Mouse (Mus musculus): ENCODE results near the gene Sh3gl2.

The Sh3gl2 gene

DNA sequence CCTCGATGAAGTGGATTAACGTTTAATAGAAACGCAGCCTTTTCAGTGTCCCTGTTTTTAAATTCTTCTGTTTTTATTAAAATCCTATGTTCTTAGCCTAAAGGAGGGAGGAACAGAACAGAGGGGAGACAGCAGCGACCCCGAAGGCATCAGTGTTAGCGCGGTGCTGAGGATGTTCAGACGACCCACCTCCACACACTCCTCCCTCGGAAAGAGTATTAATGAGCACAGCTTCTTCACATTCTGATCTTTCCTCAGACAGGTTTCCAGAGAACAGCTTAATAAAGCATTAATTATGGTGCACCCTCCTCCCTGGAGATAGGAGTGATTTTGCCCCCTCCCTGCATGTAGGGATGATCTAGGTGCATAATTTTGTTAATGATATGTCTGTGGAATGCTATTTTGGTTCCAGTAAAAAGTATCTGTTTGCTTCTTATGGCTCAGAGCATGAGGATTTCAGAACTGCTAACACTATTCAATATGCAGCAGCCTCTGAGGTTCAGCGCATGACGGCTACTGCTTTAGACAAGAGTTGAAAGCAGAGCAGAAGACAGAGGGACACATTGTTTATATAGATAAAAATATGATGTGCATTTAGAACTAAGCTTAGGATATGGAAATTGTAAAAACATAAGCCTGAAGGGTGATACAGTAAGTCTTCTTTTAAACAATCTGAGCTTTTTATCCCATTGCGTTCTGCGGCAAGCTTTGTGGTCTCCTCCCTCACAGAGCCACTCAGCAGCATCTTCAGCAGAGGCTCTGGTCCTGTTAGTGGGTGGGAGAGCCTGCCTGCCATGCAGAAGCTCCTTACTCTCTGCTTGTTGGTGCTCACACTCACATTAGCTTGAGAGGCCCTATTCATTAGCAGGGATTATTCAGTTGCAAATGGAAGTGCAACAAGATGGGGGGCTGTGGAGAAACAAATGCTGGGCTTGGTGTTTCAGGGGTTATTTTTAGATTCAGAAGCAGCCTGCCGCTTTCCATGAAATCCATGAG lies 27.8 kb downstream of the Sh3gl2 start:
- no peak for DNase-seq

DNA sequence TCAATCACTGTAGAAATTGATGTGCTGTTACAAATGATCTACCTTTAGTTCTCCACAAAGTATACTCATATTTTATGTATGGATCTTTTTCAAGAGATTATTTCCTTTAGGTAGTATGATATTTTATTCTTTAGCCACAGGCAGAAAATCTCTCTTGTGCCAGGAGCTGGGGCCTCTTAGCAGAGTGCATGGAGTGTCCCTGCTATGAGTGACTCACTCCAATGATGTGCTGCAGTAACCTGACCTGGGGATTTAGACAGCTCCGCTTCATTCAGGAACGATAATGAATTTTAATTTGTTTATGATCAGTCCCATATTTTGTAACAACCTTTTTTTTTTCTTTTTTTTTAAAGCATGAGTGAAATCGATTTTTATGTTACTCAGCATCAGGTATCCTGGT lies 36.7 kb downstream of the Sh3gl2 start:
- no peak for DNase-seq

DNA sequence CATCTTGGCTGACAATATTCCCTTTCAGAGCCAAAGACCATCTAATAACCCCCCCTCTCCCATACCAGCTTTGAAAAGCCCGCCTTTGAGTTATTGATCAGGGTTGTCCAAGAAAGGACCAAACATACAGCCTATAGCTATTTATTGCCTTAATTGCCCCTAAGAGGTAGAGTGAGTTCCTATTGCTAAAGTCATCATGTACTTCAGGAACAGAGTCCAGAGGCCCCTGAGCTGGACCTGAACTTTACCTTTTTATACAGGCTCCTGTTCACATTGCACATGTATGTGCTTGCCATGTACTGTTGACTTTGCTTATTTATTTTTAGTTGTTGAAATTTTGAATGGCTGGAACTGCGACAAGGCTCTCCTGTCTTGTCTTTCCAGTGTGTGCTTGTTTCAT lies 37.6 kb downstream of the Sh3gl2 start:
- no peak for DNase-seq

DNA sequence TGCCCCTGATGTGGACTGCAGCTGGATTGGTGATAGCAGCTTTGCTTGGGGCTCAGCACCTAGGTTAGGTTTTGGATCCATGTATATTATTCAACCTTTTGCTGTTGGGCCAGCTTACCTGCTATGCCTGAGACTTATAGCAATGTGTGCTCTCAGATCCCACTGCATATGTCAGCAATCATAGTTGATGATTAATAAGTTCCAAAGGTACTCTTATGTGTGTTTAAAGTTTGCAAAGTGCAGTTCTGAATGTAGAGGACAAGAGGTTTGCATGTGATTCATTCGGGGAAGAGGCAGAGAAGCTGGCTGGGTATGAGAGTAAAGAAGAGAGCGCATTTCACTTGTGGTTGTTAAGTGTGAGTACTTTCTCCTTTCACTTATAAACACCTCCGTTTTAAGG lies 43.7 kb downstream of the Sh3gl2 start:
- no peak for DNase-seq

DNA sequence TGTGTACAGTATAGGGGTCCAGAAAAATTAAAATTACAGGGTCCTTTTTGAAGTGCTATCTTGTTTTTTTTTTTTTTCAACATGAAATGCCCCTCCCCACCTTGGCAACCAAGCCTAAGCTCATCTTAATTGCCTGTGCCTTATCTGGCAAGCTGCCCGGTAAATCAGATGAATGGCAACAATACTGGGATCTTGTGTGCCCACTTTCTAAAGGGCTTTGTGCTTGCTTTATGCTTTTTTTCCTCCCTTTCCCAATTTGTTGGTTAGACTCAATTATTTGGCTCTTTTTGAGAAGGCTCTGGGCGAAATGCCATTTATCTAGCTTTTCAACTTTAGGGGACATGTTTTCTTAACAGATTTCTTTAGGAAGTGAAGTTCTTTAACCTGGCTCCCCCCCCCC lies 45.3 kb downstream of the Sh3gl2 start:
- DNase-seq = no peak

DNA sequence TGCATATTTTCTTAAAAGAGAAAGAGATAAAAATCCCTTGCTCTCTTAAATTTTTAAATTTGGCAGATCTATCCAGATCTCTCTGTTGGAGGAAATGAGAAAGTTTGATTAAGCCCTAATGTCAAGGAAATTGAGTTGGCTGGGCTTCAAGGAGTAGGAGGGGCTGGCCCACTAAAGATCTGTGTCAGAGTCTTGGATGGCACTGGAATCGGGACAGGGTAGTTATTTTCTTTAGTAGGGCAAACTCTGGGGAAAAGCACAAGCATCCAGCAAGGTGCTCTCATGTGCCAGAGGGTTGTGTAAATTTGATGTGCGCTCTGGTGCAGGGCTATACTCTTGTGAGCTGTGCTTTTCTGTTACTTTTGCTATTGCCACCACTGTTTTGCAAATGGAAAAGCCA lies 45.9 kb downstream of the Sh3gl2 start:
- no peak for DNase-seq

DNA sequence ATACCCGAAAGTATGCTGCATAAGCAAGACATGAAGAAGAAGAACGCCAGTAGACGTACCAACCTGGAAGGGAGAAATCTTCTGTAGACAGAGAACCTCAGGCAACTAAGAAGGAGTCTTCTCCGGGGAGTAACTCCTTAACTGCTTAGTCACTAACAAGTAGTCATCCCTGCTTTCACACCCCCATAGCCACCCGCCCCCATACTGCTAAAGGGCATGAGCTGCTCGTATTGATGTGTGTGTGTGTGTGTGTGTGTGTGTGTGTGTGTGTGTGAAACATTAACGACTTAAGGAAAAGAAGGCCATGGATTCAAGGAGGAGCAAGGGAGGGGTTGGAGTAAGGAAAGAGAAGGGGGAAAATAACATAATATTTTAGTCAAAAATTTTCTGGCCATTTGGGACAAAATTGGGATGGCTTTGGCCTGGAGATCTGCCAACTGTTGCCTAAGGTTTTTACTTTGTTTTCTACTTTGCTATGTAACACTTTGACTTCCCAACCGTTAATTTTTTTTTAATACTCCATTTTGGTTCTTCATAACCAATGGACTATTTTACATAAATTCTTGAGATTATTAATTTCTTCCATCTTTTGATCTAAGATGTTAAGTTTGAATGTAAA lies 51.0 kb downstream of the Sh3gl2 start:
- DNase-seq = no peak

DNA sequence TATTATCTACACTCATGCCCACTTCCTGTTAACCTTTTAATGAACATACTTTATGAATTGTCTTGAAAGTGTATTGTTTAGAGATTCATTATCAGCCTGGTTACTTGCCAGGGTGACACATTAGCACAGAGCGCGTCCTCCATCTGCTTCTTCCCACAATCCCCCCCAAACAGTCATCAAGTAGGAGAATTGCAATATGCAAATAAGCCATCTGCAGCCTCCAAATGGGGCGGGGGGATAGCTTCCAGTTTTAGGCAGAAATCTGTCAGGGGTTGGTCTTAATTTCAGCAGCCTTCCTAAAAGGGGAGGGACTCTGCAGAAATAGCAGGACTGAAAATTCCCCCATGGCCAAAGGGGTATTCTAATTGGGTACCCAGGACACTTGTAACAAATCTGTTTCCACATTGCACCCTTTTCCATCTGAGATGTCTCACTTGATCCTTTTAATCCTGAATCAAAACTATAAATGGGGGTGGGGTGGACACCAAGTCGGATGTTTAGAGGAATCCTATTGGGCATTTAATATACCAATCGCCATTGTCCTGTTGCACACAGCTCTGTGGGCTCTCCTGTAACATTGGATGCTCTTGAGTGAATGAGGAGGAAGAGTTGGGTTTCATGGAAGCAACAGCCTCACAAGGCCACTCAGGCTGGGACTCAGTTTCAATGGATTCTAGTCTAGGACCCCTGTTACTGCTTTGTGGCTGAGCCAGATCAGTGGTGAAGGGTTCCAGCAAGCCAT lies 51.7 kb downstream of the Sh3gl2 start:
- no peak for DNase-seq

DNA sequence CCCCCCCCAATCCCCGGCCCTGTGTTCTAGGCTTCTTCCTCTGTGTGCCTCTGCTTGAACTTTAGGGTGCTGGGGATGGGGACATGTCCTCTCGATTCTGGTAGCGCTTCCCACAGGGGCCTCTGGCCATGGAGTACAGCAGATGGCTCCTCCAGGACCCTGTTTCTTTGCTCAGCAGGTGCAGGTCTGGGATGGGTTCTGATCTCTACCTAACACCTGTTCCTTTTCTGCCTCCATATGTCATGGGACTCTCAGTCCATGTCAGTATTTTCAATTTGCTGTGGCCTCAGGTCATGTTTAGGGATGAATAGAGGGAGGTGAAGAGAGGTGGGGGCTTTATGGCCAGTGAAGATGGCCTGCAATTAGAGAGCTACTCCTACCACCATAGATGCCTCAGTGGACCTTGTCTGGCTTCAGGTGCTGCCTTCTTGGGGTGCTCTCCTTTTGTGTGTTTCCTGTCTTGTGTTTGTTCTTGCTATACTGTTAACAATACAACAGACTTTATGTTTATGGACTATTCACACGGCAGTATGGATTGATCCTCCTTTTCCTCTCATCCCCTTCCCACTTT lies 52.9 kb downstream of the Sh3gl2 start:
- DNase-seq = no peak

DNA sequence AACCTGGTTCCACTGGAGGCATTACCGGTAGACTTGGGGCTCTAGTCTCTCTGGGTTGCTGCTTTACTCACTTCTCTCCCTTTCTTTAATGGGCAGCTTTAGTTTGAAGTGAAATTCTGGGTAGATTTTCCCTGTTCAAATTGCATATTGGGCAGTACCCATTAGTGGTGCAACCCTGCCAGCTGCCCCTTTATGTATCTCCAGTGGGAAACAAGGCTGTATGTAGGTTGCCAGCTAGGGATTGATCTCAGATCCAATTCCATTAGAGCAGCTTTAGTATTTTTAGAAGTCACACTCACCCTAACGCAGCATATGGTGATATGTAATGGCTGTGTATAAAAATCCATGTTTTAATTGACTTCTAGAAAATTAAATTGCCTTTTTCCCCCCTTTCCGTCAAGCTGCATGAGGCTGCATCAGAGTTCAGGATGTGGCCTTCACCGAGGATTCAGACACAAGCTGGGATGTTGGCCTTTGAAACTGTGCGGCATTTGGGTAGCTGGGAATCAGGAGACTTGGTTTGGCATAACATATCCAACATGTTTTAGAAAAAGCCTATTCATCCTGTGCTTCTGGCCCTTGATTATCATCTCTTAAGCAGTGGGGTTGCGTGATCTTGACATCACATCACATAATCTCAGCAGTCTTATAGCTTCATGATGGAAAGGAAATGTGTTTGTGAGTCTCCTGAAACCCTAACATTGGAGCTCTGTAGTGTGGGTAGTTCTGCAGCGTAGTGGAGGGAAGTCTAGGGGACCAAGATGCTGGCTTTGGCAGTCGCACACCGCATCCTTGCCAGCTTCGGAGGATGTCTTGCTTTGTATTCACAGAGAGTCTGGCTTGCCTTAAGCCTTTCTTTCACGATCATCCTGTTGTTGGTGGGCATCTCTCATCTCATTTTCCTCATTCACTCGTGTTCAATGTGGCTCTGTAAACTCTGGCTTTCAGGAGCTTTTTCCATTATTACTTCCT lies 56.0 kb downstream of the Sh3gl2 start:
- DNase-seq = no peak

DNA sequence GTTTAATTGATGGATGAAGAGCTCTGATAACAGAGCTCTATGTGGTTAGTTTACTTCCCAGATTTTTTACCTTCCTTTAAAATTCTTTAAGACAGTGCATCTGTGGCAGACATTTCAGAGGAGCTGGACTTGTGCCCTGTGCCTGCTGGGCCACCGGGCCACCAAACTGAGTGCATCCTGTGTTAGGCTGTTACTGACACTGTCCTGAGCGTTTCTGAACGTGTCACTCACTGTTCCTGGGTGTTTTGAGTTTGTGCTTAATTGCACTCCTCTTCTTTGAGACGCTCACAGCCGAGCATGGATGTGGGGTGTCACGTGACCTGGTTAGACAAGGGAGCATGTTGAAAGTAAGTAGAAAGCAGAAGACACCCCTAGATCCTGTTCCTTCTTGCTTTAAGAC lies 57.2 kb downstream of the Sh3gl2 start:
- no peak for DNase-seq

DNA sequence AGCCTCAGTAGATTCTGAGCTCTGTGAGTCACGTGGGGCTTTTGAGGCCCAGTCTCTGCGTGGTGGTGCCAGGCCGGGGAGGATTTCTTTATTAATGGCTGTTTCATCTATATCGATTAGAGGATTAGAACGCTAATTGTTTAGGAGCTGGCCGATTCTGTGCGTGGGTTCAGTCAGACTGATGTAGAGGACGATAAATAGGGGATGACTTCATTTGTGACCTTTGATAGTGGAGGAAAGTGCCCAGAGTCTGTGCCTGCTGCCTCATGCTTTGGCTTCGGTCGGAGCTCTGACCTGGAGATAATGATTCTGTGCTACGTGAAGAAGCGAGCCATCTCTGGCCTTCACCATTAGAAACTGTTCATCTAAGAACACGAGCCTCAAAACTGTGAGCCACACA lies 57.7 kb downstream of the Sh3gl2 start:
- no peak for DNase-seq

DNA sequence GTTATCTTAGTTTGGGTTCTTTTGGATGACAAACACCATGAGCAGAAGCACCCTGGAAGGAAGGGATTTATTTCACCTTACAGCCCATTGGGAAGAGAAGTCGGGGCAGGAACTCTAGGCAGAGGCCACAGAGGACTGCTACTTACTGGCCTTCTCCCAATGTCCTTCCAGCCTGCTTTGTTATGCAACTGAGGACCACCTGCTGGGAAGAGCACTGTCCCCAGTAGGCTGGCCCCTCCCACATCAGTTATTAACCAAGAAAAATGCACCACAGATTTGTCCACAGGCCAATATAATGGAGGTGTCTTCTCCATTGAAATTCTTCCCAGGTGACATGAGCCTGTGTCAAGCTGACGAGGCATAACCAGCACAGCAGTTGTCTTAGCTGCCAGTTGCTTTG lies 62.5 kb downstream of the Sh3gl2 start:
- no peak for DNase-seq

DNA sequence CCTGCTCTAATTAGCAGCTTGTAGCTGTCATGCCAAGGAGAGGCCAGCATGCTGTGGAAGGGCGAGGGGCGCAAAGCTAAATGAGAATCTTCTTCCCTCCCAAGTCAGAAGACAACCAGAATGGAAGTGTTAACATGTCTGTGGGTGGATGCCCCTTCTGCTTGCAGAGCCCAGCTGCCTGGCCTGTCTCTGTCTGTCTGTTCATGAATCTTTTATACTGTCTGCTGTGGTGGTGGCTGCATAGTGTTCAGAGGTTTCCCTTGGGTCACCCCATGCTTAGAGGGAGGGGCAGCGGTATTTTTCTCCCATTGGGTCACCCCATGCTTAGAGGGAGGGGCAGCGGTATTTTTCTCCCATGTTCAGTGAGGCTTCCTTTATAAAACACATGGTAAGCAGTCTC lies 68.0 kb downstream of the Sh3gl2 start:
- no peak for DNase-seq

DNA sequence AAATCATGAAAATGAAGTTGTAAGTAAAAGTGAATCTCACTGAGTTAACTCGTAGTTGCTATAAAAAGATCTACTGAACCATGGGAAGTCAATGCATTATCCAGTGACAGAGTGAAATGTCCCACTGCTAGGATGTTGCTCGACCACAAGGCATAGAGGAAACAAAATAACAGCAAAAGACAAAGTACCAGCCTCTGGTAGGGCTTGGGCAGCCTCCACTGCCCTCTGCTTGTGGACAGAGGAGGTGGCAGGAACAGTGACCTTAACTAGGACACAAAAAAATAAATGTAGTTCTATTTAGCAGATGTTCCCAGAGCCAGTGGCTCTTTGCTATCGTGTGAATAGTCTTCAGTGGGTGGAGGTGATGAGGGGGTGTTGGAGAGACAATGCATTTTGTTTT lies 68.5 kb downstream of the Sh3gl2 start:
- no peak for DNase-seq

DNA sequence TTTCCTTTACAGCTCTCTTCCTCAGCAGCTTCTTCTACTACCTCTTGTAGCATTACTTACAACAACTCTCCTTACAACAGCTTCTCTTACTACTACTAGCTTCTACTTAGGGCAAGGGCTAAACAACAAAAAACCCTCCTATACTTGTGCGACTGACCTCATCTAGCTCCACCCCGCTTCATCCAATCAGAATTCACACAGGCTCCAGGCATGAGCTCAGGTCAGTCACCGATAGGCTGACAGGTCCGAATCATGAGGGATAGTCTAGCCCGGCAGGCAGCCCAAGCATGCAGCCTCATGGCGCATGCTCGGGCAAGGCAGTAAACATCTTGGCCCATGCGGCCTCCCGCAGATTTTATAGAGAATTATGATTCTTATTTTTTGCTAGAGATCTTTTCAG lies 78.2 kb downstream of the Sh3gl2 start:
- no peak for DNase-seq

DNA sequence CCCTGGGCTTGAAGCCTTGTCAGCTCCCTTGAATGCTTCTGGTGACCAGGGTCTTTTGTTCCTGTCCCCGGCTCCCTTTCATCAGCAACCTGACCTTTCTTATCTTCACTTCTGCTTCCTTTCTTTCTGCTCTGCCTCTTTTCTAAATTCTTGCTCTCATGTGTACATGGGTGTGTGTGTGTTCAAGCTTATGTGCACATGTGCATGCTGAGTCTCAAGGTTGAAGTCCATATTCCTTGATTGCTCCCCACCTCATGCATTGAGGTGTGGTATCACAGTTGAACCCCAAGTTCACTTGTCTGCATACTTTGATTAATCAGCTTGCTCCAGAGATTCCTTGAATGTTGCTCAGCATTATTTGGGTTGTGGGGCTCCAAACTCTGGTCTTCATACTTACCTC lies 85.1 kb downstream of the Sh3gl2 start:
- no peak for DNase-seq

DNA sequence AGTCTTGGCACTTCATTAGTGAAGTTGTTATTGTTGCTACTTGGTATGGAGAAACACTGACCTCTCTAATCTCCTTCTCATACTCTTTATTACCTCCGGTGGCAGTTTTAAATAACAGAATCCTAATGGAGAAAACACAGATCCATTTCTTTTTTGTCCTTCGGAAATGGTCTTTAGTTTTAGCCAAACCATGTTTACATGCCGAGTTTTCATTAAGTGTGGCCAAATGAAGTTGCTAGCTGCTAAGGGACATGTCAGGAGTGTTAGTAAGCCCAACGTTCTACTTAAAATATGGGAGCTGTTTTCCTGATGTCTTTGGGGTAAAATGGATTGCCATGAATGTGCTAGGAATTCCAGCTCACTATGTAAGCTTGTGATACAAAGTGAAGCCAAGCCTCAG lies 86.4 kb downstream of the Sh3gl2 start:
- DNase-seq = no peak

DNA sequence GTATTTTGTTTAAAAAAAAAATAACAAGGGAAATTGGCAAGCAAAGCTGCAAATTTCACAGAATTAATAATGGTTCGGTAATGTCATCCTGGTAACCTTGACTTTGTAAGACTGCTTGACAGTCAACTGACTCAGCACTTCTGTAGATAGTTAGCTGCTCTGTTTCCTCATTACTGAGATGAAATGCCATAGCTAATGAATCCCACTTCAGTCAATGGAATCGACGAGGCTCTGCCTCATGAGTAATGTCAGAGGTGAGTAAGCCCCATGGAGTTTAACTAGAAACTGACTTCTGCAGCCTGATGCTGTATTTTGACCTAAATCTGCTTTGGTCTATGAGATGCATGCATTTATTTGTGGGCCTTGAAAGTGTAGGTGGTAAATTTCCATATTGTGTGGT lies 88.4 kb downstream of the Sh3gl2 start:
- no peak for DNase-seq

DNA sequence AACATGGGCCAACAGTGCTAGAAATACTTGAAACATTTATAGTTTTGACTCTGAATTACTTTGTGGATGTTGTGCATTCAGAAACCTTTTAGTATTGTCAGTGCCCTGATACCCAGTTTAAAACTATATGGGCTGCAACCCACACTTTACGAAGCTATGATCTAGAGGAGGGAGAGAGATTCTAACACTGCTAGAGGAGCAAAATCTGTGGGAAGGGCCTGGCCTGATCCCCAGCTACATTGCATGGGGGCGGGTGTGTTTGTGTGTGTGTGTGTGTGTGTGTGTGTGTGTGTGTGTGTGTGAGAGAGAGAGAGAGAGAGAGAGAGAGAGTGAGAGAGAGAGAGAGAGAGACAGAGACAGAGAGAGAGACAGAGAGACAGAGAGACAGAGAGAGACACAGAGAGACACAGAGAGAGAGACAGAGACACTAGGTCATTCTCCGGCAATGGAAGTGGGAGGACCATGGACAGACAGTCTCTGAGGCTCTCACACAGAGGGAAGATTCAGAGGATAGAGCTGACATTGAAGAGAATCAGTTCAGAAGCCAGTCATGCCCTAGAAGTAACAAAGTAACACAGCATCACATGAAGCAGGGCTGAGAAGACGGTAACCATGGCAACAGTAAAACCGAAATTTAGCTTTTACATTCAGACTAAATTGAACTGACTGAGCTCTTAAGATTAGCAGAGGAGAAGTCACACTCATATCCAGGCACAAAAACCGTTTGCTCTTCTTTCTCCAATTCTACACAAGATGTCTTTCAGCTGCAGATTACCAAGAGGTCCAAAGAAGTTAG lies 95.9 kb downstream of the Sh3gl2 start:
- no peak for DNase-seq

DNA sequence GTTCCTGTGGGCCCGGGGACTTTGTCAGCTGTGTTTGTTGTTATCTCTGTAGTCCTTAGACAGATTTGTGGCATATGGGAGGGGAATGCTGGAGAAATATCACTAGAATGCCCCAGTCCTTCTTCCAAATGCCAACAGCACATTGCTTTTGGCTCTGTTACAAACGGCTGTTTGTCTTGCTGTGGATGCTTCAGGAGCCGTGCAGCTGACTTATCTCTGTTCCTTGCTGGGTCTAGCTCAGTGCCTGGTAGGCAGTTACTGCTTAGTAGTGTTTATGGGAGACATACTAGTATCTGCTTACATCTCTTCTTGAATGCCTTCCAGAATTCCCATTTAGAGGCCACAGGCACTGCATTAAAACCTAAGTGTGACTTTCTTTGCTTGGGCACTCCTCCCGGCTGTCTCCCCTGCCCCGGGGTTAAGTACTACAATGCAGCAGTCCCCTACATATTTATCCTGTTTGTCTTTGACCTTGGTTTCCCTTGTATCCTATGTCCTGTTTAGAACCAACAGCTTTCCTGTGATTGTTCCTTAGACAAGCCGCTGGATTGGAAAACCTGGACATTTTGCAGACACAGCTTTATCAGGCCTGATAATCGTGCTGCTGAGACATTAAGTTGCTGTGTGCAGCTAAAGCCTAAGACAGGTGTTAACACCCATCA lies 101.1 kb downstream of the Sh3gl2 start:
- peak; percentile 40 for DNase-seq
